Mouse (Mus musculus) heart, adult 9 months (tissue): ENCODE results near the gene Wdr11.

ENCODE experiments used
- DNase-seq, 2 experiments: peaks; one replicate each; pipeline ENCODE4 v3.0.0; 2022; ENCODE audit warnings: low spot score in 2 of 2

Wdr11 gene

GRCm38 (mm10) chr7:129653791-129654271 lies 62.2 kb downstream of the Wdr11 start:
- peak; percentile 11 to 36 for DNase-seq

GRCm38 (mm10) chr7:129654923-129655322 lies 63.3 kb downstream of the Wdr11 start:
- DNase-seq = no peak

DNA sequence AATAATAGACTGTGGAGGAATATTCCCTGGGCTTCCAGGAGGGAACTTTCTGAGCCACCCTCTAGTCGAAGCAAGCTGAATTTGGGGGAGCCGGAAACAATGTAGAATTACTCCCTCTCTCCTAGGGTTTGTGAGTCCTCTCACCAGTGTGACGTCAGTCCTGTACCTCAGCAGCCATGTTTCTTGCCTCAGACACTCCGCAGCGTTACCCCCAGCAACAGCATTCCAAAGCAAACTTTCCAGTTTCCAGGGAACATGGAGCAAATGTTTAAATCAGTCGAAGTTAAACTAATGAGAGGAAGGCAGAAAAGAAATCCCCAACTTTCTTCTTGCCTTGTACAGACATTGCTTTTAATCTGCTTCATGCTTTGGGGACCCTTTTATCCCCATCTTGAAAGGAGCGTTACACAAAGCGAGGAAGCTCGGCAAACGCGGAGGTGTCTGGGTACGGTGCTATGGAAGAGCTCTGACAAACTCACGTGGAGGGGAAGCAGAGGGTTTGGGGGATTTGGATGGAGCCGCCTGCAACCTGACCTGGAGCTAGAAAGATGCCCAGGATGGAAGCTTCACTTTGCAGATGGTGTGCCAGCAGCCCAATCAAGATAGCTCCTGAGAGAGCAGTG lies 64.1 kb downstream of the Wdr11 start:
- DNase-seq = no peak

GRCm38 (mm10) chr7:129657867-129658266 lies 66.2 kb downstream of the Wdr11 start:
- no peak for DNase-seq

DNA sequence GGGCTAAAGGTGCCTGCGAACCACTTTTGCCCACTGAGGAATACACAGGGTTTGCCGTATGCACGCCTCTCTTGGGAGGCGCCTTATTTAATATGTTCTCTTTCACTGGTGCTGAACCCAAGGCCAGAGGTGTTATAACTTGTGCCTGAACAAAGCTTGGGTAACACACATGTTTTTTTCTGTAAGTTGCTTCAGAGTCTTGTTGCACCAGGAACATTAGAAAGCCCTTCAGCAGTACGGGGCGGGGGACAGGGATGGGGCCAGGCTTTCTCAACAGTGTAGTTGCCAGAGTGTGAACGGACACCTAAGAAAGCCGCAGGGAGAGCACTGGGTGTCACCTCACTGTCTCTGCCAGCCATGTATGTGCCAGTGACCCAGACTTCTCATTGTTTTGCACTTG lies 68.1 kb downstream of the Wdr11 start:
- DNase-seq = no peak

GRCm38 (mm10) chr7:129660546-129660945 lies 68.9 kb downstream of the Wdr11 start:
- DNase-seq = no peak

GRCm38 (mm10) chr7:129662051-129662789 lies 70.6 kb downstream of the Wdr11 start:
- no peak for DNase-seq

DNA sequence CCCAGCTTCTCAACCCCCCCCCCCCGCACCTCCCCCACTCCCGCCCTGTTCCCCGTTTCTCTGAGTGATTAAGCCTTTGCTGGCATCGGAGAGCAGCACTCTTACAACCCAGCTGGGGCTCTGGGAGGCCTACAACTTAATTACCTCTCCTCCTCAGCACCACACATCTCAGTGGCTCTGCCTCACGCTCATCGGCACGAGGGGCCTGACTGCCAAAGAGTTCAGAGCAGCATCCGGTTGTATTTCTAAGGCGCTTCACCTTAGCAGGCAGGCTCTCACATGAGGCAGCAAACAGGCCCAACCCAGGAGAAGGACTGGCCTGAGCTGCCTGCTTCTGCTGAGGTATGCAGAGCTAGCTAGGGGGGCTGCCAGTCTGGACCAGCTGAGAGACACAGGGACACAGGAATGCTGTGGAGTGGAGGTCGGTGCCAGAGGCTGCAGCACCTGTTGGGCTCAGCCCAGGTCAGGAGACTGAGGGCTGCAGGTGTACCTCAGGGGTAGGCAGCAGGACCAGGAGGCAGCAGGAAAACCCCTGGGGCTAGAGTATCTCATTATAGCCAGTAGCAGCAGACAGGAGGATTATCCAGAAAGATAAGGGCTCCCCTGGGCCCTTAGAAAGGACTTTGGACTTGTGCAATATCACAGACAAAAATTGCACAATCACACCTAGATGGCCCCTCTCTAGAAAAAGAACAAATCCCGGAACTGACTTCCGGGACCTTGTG lies 72.3 kb downstream of the Wdr11 start:
- DNase-seq = no peak

- no peak for DNase-seq
These were observed 73.7 kb downstream of the Wdr11 start for GRCm38 (mm10) chr7:129665411-129665810.

GRCm38 (mm10) chr7:129665921-129666320 lies 74.3 kb downstream of the Wdr11 start:
- DNase-seq = no peak

GRCm38 (mm10) chr7:129666526-129666925 lies 74.9 kb downstream of the Wdr11 start:
- no peak for DNase-seq

- DNase-seq = no peak
These were observed 78.6 kb downstream of the Wdr11 start for GRCm38 (mm10) chr7:129670280-129670679.

DNA sequence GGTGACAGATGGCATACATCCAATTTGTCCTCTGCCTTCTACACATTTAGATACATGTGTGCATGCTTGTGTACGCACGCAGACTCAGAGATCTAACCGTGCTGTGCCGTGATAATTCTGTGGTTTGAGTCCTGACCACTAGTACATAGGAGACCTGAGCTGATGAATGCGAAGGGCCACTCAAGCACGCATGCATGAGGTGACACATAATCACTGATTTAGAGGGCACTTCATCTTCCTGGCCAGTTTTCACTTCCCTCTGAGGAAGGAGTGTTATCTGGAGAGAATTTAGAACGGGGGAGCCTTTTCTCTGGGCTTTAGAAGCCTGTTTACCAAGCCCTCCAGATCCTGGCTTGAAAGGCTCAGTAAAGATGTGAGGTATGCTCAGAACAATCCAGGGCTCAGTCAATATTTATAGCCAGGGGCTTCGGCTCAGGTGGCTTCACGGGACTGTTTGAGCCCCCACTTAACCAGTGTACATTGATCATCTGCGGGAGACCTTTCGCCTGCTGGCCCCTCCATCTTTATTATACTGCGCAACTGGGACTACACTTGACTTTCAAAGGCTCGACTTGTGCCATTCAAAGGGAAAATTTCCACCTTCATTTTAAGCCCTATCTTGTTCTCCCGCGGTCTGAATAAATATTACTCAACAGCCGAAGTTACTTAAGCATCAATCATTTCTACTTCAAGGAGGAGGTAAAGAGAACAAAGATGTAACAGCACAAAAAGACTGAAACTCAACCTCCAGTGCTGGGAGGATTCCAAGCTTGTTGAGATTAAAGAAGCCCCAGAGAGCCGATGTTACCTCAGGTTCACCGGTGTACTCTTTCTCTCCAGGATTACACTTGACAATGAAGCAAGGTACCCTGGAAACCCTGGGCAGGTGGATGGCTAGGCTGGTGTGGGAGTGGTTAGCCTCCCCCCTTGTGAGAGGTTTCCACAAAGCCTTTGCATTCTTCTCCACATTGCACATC lies 80.3 kb downstream of the Wdr11 start:
- no peak for DNase-seq

- no peak for DNase-seq
These were observed 82.1 kb downstream of the Wdr11 start for GRCm38 (mm10) chr7:129673776-129674175.

- DNase-seq = no peak
These were observed 82.9 kb downstream of the Wdr11 start for GRCm38 (mm10) chr7:129674558-129674957.

DNA sequence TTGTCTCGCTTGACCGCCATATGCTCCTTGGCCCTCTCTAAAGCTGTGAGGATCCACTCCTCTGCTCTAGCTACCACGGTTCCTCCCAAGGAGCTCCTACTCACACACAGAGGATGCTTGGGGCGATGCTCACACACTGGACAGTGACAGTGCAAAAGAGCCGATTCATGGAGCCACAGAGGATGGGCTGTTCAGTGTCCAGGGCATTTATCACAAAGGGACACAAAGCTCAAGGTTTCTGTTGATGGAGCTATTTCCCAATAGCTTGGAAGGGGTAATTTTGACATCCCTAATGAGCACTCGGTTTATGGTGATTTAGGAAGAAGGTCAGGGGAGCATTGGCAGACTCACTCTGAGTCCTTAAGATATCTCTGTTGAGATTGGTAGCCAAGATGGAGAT lies 84.2 kb downstream of the Wdr11 start:
- DNase-seq = no peak

GRCm38 (mm10) chr7:129677141-129677540 lies 85.5 kb downstream of the Wdr11 start:
- no peak for DNase-seq

- no peak for DNase-seq
These were observed 86.8 kb downstream of the Wdr11 start for GRCm38 (mm10) chr7:129678431-129678830.

- DNase-seq = no peak
These were observed 87.3 kb downstream of the Wdr11 start for GRCm38 (mm10) chr7:129678972-129679371.

DNA sequence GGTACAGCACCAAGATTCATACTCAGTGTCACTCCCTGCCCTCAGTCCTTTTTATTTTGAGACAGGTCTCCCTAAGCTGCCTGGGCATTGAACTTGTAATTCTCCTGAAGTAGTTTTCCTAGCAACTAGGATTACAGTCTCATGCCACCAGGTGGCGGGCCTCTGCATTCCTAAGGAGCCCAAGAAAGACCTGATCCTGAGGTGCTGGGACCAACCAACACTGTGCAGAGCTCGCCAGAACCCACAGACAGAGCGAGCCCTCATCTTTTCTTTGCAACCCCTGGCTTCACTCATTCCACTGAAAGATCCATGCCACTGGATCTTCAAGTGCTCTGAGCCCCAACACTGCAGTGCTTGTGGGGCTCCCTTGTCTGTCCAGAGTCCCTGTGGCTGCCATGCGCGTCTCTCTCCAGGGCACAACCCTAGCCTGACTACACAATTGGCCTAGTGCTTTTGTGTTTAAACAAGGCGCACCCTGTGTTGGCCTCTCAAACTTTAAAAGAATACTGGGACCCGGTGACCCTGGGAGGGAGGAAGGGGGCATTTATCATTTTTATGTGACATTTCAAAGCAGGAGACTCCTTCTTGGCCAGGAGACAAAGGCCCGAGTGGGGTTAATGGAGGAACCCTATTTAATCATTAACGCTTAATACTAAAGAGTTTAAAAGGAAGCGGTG lies 89.0 kb downstream of the Wdr11 start:
- no peak for DNase-seq

DNA sequence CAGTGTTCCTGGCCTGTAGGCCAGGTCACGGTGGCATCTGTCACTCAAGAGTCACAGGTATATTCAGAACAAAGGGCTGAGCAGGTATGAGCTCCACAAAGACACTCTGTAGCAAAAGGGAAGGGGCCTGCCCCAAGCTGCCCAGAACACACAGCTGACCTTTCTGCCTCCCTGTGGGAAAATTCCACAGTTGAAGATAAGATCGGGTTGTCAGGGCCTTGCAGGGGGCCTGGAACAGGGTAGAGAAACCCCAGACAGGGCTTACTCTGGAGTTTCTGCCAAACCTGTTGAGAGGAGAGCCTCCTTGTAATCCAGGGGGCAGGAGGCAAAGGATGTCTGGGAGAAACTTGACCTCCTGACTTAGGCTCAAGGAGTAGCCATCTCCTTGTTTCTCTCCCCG lies 90.9 kb downstream of the Wdr11 start:
- DNase-seq = no peak
